Mouse (Mus musculus) ES-Bruce4 (cell line): Measurements from ENCODE around the gene Fhdc1. TPM values are rescaled to one million over a fixed set of nuclear protein-coding genes. Genes with fewer than 3 reads are reported as not detected.
A peak's percentile ranks its signal among the peaks of the same experiment; 100 is the strongest.

Experiments
- H3K27ac ChIP-seq: 2 replicates; pipeline ENCODE4 v1.5.1; 2012; ENCODE audit warnings: low read length, inconsistent platforms; ENCODE audit not compliant: insufficient read depth
- H3K27me3 ChIP-seq: 2 replicates; pipeline ENCODE4 v1.6.1; 2012; ENCODE audit warnings: mild to moderate bottlenecking, low read length, inconsistent platforms; ENCODE audit not compliant: control insufficient read depth, poor library complexity, insufficient read depth, severe bottlenecking
- H3K36me3 ChIP-seq: 2 replicates; pipeline ENCODE4 v1.6.1; 2012; ENCODE audit warnings: inconsistent platforms, mild to moderate bottlenecking, low read length, moderate library complexity; ENCODE audit not compliant: control insufficient read depth, poor library complexity, insufficient read depth, severe bottlenecking
- H3K4me1 ChIP-seq: one replicate; pipeline ENCODE4 v1.8.1; 2011; ENCODE audit warnings: low read length; ENCODE audit not compliant: control insufficient read depth, insufficient read depth
- H3K4me3 ChIP-seq: 2 replicates; pipeline ENCODE4 v1.5.1; 2011; ENCODE audit warnings: low read depth, mild to moderate bottlenecking, low read length
- H3K9ac ChIP-seq: 2 replicates; pipeline ENCODE4 v1.6.1; 2012; ENCODE audit warnings: low read depth, mild to moderate bottlenecking, inconsistent platforms; ENCODE audit not compliant: poor library complexity, severe bottlenecking
- H3K9me3 ChIP-seq: replicated peaks from 2 replicates; pipeline ENCODE4 v1.6.1; 2012; ENCODE audit warnings: mild to moderate bottlenecking, low read length, inconsistent platforms; ENCODE audit not compliant: control insufficient read depth, poor library complexity, insufficient read depth, severe bottlenecking
- CTCF ChIP-seq: IDR thresholded peaks from one replicate; pipeline ENCODE4 v1.8.1; 2011; ENCODE audit warnings: low read depth, low read length
- EP300 ChIP-seq: IDR thresholded peaks from 2 replicates; pipeline ENCODE4 v1.6.1; 2011; ENCODE audit warnings: low read depth, low read length; ENCODE audit not compliant: insufficient read depth
- POLR2A ChIP-seq: IDR thresholded peaks from one replicate; pipeline ENCODE4 v1.8.1; 2011; ENCODE audit warnings: low read length; ENCODE audit not compliant: insufficient read depth
- polyA plus RNA-seq: library from polyadenylated mRNA; stranded (reverse); fragments of >200 nt; gene quantifications from 2 replicates; pipeline ENCODE4 v1.2.4, GENCODE M21; 2011; ENCODE audit warnings: low read depth; ENCODE audit not compliant: missing spikeins, insufficient read depth, insufficient read length

Gene Fhdc1
- polyA plus RNA-seq, 1 experiment, result 1.8 TPM

DNA sequence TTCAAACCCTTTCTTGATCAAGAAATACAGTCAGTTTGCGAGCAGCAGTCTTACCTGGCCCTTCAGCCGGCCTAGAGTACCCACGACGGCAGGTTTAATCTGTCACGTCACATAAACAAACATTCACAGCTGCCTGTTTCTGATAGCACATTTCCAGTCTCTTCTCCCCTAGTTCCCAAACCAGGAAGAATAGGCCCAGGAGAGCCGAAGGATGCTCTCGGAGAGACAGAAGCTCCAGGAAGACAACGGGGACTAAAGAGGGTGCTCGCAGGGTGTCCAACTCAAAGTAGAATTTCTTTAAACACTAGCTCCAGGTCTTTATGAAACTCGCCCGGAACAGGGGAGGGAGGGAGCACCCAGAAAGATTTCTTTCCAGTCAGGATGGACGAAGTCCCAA lies 1.3 kb downstream of the Fhdc1 start:
- H3K36me3 ChIP-seq, result no peaks in the 10 kb centered on the region
- H3K9me3 ChIP-seq, result no peaks in the 10 kb centered on the region
- peaks cover 13% of the 10 kb centered on the region for H3K27me3 ChIP-seq
- peak overlapping the region; percentile 57 for H3K9ac ChIP-seq
- H3K27ac ChIP-seq, result no peak overlapping the region
- H3K4me1 ChIP-seq, result no peaks in the 10 kb centered on the region
- peak overlapping the region; percentile 92 for H3K4me3 ChIP-seq
- no peak for TF ChIP-seq CTCF

DNA sequence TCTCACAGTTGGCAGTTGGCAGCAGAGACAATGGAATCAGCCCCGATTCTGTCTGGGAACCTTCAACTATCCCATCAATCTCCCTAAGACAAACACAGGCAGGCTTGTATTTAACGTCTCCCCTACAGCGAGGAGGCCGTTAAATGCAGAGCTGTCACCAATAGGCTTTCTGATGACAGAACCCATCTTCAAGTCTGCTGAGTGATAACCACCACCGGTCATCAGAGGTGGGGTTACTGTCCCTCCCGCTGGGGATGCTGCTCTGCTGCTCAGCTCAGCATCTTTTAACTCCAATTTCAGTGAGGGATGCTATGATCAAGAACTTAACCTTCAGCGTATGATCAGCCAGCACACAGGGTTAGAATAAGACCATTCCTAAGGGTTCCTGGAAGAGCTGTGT lies 2.0 kb downstream of the Fhdc1 start:
- H3K27ac ChIP-seq, result no peak overlapping the region
- no peaks in the 10 kb centered on the region for H3K36me3 ChIP-seq
- peaks cover 13% of the 10 kb centered on the region for H3K27me3 ChIP-seq
- no peak overlapping the region for H3K9ac ChIP-seq
- H3K4me3 ChIP-seq, result no peak overlapping the region
- no peak for TF ChIP-seq CTCF
- no peak for TF ChIP-seq EP300
- TF ChIP-seq POLR2A, result no peak
- no peaks in the 10 kb centered on the region for H3K4me1 ChIP-seq
- H3K9me3 ChIP-seq, result no peaks in the 10 kb centered on the region

DNA sequence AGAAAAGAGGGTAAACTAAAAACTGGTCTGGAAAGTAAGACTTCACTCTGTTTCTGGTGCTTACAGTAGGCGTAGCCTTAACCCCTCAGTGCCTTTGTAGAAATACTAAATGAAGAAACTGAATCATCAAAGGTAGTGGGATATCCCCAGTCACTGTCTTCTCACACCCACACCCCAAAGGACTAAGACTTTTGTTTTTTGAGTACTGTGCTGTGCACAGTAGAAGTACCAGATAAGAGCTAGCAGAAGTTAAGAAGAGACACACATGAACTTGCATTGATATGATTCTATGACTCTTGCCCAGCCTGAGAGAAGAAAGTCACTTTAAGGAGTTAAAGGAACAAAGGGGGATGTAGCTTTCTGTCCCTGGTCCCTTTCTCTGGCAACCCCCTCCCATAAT lies 2.7 kb downstream of the Fhdc1 start:
- Histone ChIP-seq H3K36me3 (no peaks in the 10 kb centered on the region), H3K27ac (no peak overlapping the region), H3K9ac (no peak overlapping the region), H3K27me3 (peaks cover 13% of the 10 kb centered on the region), H3K4me1 (no peaks in the 10 kb centered on the region), H3K4me3 (no peak overlapping the region), H3K9me3 (no peaks in the 10 kb centered on the region)
- no peak for TF ChIP-seq CTCF
- TF ChIP-seq EP300, result no peak
- no peak for TF ChIP-seq POLR2A

DNA sequence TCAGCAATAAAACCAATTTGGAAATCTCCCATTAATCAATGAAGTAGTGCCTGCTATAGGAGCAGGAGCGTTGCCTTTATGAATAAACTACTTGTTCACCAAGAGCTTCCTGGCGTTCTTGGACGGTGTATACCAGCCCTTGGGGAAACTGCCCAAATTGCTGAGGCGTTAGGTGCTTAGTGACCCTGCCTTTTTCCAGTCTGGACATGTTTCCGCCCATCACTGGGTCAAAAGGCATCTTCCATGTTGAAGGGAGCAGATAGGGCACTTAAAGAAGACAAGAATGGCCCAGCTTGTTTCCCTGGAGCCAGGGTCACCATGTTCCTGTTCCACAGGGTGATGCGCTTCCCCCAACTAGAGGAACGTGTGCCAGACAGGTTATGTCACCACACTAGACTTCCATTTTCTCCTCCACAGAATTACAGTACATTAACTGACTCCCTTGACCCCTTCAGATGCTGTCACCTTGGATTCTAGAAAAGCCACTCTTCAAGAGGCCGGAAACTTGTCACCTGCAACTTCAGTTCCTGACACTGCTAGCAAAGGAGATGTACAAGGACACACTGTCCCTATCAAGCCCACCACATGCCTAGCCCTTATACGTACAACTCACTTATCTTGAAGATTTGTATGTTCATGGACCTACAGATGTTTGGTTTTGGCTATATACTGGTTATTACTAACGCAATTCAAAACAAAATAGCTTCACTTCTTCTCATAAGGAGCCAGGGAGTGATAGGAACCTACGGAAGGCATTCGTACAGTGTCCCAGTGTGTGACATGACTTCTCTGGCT lies 5.1 kb downstream of the Fhdc1 start:
- Histone ChIP-seq H3K4me1 (no peaks in the 10 kb centered on the region), H3K9me3 (no peaks in the 10 kb centered on the region), H3K36me3 (no peaks in the 10 kb centered on the region), H3K27me3 (peaks cover 13% of the 10 kb centered on the region), H3K27ac (no peak overlapping the region), H3K4me3 (no peak overlapping the region), H3K9ac (no peak overlapping the region)
- TF ChIP-seq CTCF, result no peak
- TF ChIP-seq EP300, result no peak
- TF ChIP-seq POLR2A, result no peak

DNA sequence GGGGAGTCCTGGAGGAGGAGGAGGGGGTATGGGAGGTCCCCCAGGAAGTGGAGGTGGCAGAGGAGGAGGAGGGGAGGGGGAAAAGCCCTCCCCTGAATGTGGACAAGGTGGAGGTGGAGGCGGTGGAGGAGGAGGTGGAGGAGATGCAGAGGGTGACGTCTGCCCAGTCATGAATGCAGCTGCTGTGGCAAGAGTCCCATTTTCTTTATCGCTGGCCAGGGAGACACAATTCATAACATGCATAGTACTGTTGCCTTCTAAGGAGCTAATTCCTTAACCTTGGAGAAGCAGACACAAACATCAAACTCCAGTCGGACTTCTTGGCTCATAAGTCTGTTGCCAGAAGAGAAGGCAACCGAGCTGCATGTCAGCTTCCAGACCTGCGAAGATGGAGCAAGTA lies 5.8 kb downstream of the Fhdc1 start:
- Histone ChIP-seq H3K36me3 (no peaks in the 10 kb centered on the region), H3K9ac (no peak overlapping the region), H3K9me3 (no peaks in the 10 kb centered on the region), H3K27me3 (peaks cover 9% of the 10 kb centered on the region), H3K4me3 (no peak overlapping the region), H3K4me1 (no peaks in the 10 kb centered on the region), H3K27ac (no peak overlapping the region)
- TF ChIP-seq POLR2A (no peak), CTCF (no peak), EP300 (no peak)

DNA sequence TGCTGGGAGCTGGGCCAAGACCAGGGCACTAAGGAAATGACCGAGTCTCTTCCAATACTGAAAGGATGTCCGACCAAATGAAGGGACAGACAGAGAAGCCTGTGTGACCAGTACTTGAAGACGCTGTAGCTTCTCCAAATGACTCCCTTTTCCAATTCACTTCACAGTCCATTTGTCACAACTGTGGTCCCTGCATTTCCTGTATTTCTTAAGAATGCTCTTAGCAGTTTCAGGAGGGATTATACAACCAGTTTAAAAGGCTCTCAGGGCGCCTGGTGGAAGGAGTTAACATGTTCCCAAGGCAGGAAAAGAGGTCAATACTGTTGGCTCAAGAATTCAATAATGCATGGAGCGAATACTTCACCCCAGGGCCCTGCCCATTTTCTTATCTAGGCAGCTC lies 7.3 kb downstream of the Fhdc1 start:
- Histone ChIP-seq H3K9ac (no peak overlapping the region), H3K4me1 (no peaks in the 10 kb centered on the region), H3K27me3 (no peaks in the 10 kb centered on the region), H3K27ac (no peak overlapping the region), H3K36me3 (no peaks in the 10 kb centered on the region), H3K9me3 (no peaks in the 10 kb centered on the region), H3K4me3 (no peak overlapping the region)
- TF ChIP-seq EP300 (no peak), POLR2A (no peak), CTCF (no peak)
